Mouse (Mus musculus) liver, embryonic 15.5 days (tissue): ENCODE data around the gene Cckbr. TPM values are rescaled to one million over a fixed set of nuclear protein-coding genes. Genes with fewer than 3 reads are reported as not detected.

Source experiments
- ATAC-seq: fragments of 200-750 bp; cut with Nextera tagmentation; 2 replicates; pipeline ENCODE4 v1.8.0; 2017; ENCODE audit warnings: moderate number of reproducible peaks, mild to moderate bottlenecking, moderate library complexity; ENCODE audit not compliant: insufficient read depth
- H3K27ac ChIP-seq: fragments of 300-500 bp; sonication (generic); replicated peaks from 2 replicates; pipeline ENCODE4 v1.5.1; 2015; ENCODE audit warnings: mild to moderate bottlenecking, inconsistent platforms
- H3K27me3 ChIP-seq: fragments of 300-500 bp; sonication (generic); 2 replicates; pipeline ENCODE4 v1.6.1; 2015; ENCODE audit warnings: mild to moderate bottlenecking, inconsistent platforms
- H3K36me3 ChIP-seq: fragments of 300-500 bp; sonication (generic); replicated peaks from 2 replicates; pipeline ENCODE4 v1.6.1; 2015; ENCODE audit warnings: moderate library complexity, mild to moderate bottlenecking, inconsistent platforms
- H3K4me1 ChIP-seq: fragments of 300-500 bp; sonication (generic); replicated peaks from 2 replicates; pipeline ENCODE4 v1.6.1; 2015; ENCODE audit warnings: inconsistent platforms
- H3K4me2 ChIP-seq: fragments of 300-500 bp; sonication (generic); 2 replicates; pipeline ENCODE4 v1.6.1; 2015; ENCODE audit warnings: moderate library complexity, mild to moderate bottlenecking, inconsistent platforms
- H3K4me3 ChIP-seq: fragments of 300-500 bp; sonication (generic); replicated peaks from 2 replicates; pipeline ENCODE4 v1.5.1; 2015; ENCODE audit warnings: mild to moderate bottlenecking, inconsistent platforms
- H3K9ac ChIP-seq: fragments of 300-500 bp; sonication (generic); 2 replicates; pipeline ENCODE4 v1.6.1; 2015; ENCODE audit warnings: moderate library complexity, mild to moderate bottlenecking, inconsistent platforms
- H3K9me3 ChIP-seq: fragments of 300-500 bp; sonication (generic); replicated peaks from 2 replicates; pipeline ENCODE4 v1.6.1; 2016; ENCODE audit warnings: inconsistent platforms
- WGBS: fragments of 180-500 bp; shearing (Covaris S2); methylation state at CpG from one replicate; pipeline ENCODE4 v1.1.7; 2015; ENCODE audit warnings: mixed read lengths; ENCODE audit not compliant: insufficient replicate concordance; 5-methylcytosine and 5-hydroxymethylcytosine counted together
- polyA plus RNA-seq: library from polyadenylated mRNA; unstranded; fragments of >200 nt; fragmentation: Nextera tagmentation; extraction: Ambion mirVana; gene quantifications from 2 replicates; pipeline ENCODE4 v1.2.1, GENCODE M21; 2015

Cckbr gene
- polyA plus RNA-seq, 1 experiment from 2014 or later = not detected

DNA sequence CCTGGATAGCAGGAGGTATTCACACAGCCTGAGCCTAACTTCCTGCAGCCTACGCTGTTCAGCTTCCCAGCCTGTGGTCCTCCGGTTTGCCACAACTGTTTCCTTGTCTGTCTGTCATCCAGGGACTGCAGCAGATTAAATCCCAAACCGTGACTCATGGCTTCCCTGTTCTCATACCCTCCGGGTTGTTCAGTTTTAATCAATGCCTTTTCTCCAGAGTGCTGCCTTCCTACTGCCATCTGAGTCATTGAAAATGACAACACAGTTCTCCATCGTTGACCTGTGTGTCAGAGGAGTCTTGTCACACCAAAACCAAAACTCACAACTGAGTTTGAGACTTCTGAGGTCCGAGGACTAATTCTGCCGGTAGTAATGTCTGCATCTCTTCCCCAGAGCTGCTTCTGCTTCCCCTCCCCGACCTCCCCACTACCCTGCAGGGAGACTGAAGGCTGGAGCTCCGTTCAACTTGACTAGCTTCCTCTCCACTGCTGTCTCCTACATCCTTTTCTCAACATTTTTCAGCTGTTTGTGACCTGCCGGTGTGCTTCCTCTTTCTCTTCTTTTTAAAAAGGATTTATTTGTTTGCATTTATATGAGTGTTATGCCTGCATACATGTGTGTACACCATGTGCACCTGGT lies 73.4 kb downstream of the Cckbr start:
- Histone ChIP-seq H3K27ac (no peak overlapping the region), H3K4me2 (no peak overlapping the region), H3K27me3 (no peaks in the 10 kb centered on the region), H3K9me3 (no peaks in the 10 kb centered on the region), H3K36me3 (no peaks in the 10 kb centered on the region), H3K9ac (no peak overlapping the region), H3K4me1 (no peaks in the 10 kb centered on the region), H3K4me3 (no peak overlapping the region)
- no peak for ATAC-seq
- WGBS = 16% methylated on average over 10 of the region's 10 CpGs

DNA sequence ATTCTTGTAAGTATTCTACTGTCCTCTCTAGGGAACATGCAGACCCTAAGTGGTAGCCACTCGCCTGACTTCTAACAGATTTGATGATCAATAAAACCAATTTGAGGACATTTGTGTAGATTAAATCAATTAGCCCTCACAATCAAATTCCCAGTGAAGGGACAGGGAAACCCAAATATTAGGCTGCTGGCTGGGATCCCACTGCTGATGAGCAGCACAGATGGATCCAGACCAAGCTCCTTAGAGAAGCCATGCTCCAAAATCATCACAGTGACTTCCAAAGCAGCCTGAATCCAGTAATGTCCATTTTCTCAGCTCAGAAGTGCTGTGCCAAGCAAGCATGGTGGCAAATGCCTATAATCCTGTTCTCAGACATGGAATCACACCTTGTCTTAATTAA lies 74.1 kb downstream of the Cckbr start:
- no peaks in the 10 kb centered on the region for H3K36me3 ChIP-seq
- WGBS = 65% methylated on average over 1 of the region's 1 CpGs

DNA sequence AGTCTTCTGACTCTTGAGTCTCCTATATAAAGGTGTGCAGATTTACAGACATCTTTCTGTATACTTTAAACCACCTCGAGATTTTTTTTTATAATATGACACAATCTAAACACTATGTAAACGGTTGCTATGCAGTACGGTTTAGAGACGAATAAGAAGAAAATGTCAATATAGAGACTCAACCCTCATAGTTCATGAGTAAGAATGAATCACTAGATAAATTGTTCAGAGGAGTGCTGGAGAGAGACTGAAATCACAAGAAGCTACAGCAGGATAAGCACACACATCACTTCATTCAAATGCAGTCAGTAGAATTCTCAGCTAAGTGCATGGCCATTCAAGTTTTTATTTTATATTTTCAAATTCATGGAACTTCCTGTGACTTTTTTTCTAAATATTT lies 76.5 kb downstream of the Cckbr start:
- Histone ChIP-seq H3K9ac (no peak overlapping the region), H3K4me1 (no peaks in the 10 kb centered on the region), H3K9me3 (no peaks in the 10 kb centered on the region), H3K27me3 (no peaks in the 10 kb centered on the region), H3K27ac (no peak overlapping the region), H3K4me2 (no peak overlapping the region), H3K4me3 (no peak overlapping the region), H3K36me3 (no peaks in the 10 kb centered on the region)
- ATAC-seq = no peak
- WGBS = 62% methylated on average over 4 of the region's 4 CpGs

More for the DNA sequence above, 74.1 kb downstream of the Cckbr start:
- Histone ChIP-seq H3K4me2 (no peak overlapping the region), H3K27me3 (no peaks in the 10 kb centered on the region), H3K27ac (no peak overlapping the region), H3K4me1 (no peaks in the 10 kb centered on the region), H3K4me3 (no peak overlapping the region), H3K9ac (no peak overlapping the region), H3K9me3 (no peaks in the 10 kb centered on the region)
- ATAC-seq = no peak

DNA sequence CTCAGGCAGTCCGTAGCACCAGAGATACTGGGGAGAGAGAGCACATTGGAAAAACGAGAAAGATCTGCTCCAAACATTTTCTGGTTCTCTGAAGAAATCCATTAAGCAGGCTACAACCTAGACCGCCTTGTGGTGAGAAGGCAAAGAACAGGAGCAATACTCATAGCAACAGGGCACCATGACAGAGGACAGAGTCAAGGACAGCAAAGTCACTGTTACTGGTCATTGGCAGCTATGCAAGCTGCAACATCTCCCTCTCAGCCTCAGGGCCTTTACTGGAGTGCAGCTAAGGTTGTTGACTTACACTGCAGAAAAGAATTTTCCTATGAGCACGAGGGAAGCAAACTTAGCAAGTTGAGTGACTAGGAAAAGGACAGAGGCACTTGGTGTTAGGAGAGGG lies 81.7 kb downstream of the Cckbr start:
- no peaks in the 10 kb centered on the region for H3K27me3 ChIP-seq
- no peaks in the 10 kb centered on the region for H3K4me1 ChIP-seq
- no peak overlapping the region for H3K27ac ChIP-seq
- no peaks in the 10 kb centered on the region for H3K36me3 ChIP-seq
- H3K4me2 ChIP-seq = no peak overlapping the region
- H3K4me3 ChIP-seq = no peak overlapping the region
- no peaks in the 10 kb centered on the region for H3K9me3 ChIP-seq
- WGBS = 46% methylated on average over 4 of the region's 4 CpGs
- no peak overlapping the region for H3K9ac ChIP-seq
- ATAC-seq = no peak

DNA sequence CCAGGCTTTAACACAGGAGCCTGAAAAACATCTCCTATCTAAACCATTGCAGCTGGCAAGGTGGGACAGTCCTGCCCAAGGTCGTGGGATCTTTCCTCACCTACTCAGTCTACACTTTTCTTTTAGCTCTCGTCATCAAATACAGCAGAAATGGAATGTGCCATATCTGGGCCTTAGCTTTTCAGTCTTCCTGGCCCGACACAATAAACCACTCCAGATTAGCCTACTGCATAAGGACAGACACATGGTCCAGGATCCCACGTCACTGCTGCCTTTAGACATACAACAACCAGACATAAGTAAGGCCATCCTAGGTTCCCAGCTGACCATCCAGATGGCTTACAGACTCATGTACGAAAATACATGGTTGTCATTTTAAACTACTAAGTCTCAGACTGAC lies 84.6 kb downstream of the Cckbr start:
- Histone ChIP-seq H3K27ac (no peak overlapping the region), H3K36me3 (no peaks in the 10 kb centered on the region), H3K27me3 (no peaks in the 10 kb centered on the region), H3K4me3 (no peak overlapping the region), H3K9ac (no peak overlapping the region), H3K9me3 (no peaks in the 10 kb centered on the region), H3K4me1 (no peaks in the 10 kb centered on the region), H3K4me2 (no peak overlapping the region)
- ATAC-seq = no peak
- 50% methylated on average over 5 of the region's 5 CpGs for whole genome bisulfite sequencing

DNA sequence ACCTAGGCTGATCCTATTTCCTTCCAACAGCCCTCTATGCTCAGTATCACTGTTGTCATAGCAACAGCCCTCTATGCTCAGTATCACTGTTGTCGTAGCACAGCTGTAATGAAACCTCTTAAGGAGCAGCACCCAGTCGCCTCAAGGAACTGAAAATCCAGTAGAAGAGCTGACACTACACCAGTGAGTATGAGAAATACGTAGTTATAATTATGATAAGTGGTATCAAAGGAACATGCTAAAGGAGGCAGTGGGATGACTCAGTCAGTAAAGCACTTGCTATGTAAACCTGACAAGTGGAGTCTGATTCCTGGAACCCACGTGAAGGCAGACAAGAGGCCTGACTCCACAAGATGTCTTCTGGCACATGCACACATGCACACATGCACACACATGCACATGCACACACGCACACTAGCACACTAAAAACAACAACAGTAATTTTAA lies 88.3 kb downstream of the Cckbr start:
- no peak for ATAC-seq
- Histone ChIP-seq H3K4me2 (no peak overlapping the region), H3K27me3 (no peaks in the 10 kb centered on the region), H3K9ac (no peak overlapping the region), H3K4me3 (no peak overlapping the region), H3K4me1 (no peaks in the 10 kb centered on the region), H3K27ac (no peak overlapping the region), H3K9me3 (no peaks in the 10 kb centered on the region), H3K36me3 (no peaks in the 10 kb centered on the region)
- 48% methylated on average over 5 of the region's 5 CpGs for whole genome bisulfite sequencing

DNA sequence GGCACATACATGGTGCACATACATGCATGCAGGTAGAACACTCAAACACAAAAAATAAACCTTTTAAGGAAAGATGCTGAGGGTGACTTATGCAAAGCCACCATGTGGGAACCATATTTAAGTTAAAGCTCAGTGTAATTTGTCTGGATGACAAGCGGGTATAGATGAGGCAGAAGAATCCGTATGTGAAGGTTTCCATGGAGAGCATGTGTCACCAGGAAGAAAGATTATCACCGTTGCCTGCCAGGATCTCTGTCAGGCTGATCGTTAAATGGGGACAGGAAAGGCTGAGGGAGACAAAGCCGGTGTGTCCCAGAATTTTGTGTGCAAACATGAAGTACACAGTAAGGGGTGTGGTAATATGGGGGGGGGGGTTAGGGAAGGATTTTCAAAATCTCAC lies 89.0 kb downstream of the Cckbr start:
- Histone ChIP-seq H3K4me3 (no peak overlapping the region), H3K27ac (no peak overlapping the region), H3K4me1 (no peaks in the 10 kb centered on the region), H3K36me3 (no peaks in the 10 kb centered on the region), H3K9me3 (no peaks in the 10 kb centered on the region), H3K9ac (no peak overlapping the region), H3K27me3 (no peaks in the 10 kb centered on the region), H3K4me2 (no peak overlapping the region)
- ATAC-seq = no peak
- 54% methylated on average over 5 of the region's 5 CpGs for WGBS

DNA sequence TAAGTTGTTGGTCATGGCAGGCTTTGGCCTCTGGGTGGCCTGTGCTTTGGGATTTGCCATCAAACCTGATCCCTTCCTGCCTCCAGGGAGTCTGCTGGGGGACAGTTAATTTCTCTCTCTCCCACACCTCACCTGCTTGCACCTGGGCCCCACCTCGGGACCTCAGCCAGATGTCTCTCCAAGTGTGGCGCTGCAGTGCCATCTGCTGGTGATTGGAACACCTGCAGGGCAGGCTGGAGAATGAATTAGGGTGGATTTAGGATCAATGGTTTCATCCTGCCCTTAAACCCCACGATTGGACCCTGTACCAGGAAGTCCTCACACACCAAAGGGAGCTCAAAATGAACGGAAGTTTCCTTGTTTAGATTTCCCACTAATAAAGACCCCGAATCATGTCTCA lies 89.6 kb downstream of the Cckbr start:
- no peak overlapping the region for H3K4me3 ChIP-seq
- ATAC-seq = no peak
- no peak overlapping the region for H3K9ac ChIP-seq
- H3K4me1 ChIP-seq = no peaks in the 10 kb centered on the region
- H3K4me2 ChIP-seq = no peak overlapping the region
- 8% methylated on average over 5 of the region's 5 CpGs for WGBS
- no peaks in the 10 kb centered on the region for H3K27me3 ChIP-seq
- no peaks in the 10 kb centered on the region for H3K36me3 ChIP-seq
- H3K9me3 ChIP-seq = no peaks in the 10 kb centered on the region
- no peak overlapping the region for H3K27ac ChIP-seq

DNA sequence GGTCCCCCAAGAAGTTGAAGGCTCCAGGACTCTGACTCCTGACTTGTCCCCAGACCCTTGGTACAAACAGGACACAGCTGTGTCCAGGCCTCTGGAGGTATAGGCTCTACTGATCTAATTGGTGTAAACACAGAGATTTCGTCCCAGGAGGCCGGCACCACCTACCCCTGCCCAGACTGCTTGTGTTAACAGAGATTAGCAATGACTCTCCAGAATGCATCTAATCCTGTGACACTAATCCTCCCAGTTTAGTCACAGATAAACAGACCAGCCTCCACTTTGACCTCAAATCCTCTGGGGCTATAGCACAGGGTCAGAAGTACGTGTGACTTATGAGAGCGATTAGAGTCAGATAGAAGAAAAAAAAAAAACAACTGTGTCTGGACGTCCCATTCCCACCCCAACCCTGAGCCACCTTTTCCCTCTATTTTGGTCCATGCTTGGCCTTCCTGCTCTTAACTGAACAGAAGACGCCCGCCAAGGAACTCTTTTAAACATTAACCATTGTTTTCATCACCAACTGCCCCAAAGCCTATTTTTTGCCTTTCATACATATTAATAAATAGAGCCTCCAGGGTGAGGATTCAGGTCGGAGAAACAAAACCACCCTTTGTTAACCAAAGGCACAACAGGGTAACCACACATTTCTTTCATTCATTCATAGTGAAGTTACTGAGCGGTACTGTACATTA lies 91.3 kb downstream of the Cckbr start:
- H3K9me3 ChIP-seq = no peaks in the 10 kb centered on the region
- no peak overlapping the region for H3K4me2 ChIP-seq
- 52% methylated on average over 9 of the region's 9 CpGs for WGBS
- H3K36me3 ChIP-seq = no peaks in the 10 kb centered on the region
- H3K9ac ChIP-seq = no peak overlapping the region
- H3K4me1 ChIP-seq = no peaks in the 10 kb centered on the region
- no peak overlapping the region for H3K4me3 ChIP-seq
- no peak overlapping the region for H3K27ac ChIP-seq
- H3K27me3 ChIP-seq = no peaks in the 10 kb centered on the region
- ATAC-seq = no peak

DNA sequence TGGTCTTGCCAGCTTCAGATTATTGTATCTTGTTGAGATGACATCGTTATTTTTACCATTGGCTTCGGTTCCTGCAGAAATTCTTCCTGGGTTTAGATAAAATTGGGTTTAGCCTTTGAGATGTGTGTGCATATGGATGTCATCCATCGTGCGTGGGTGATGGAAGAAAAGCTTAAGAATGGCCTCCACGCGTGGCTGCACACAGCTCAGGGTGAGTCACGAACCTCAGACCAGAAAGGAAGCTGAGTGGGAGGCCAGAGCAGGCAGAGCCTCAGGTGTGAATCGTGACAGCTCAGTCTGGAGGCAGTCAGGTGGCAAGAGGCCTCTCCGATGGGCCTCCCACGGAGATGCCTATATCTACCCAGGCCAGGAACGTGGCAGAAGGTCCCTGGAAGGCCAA lies 93.8 kb downstream of the Cckbr start:
- Histone ChIP-seq H3K9me3 (no peaks in the 10 kb centered on the region), H3K27me3 (no peaks in the 10 kb centered on the region), H3K36me3 (no peaks in the 10 kb centered on the region), H3K9ac (no peak overlapping the region), H3K4me2 (no peak overlapping the region), H3K4me1 (no peaks in the 10 kb centered on the region), H3K4me3 (no peak overlapping the region), H3K27ac (no peak overlapping the region)
- no peak for ATAC-seq
- 57% methylated on average over 11 of the region's 11 CpGs for WGBS

DNA sequence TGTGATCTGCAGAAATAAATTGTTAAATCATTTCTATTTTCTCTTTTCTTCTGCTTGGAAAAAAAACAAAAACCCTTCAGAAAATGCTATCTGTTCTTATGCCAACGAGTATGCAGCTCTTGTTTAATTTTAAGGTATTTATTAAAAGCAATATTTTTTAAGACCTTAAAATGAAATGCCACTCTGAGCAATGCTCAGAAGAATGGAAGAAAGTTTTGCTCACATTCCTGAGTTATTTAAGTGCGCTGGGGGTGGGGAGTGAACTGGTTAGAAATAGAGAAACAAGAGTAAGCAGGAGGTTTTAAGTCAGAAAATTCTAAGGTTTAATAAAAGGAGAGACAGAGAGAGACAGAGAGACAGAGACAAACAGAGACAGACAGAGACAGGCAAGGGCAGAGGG lies 94.2 kb downstream of the Cckbr start:
- Histone ChIP-seq H3K4me2 (no peak overlapping the region), H3K4me1 (no peaks in the 10 kb centered on the region), H3K4me3 (no peak overlapping the region), H3K36me3 (no peaks in the 10 kb centered on the region), H3K9me3 (no peaks in the 10 kb centered on the region), H3K9ac (no peak overlapping the region), H3K27me3 (no peaks in the 10 kb centered on the region), H3K27ac (no peak overlapping the region)
- ATAC-seq = no peak
- 47% methylated on average over 2 of the region's 2 CpGs for WGBS

DNA sequence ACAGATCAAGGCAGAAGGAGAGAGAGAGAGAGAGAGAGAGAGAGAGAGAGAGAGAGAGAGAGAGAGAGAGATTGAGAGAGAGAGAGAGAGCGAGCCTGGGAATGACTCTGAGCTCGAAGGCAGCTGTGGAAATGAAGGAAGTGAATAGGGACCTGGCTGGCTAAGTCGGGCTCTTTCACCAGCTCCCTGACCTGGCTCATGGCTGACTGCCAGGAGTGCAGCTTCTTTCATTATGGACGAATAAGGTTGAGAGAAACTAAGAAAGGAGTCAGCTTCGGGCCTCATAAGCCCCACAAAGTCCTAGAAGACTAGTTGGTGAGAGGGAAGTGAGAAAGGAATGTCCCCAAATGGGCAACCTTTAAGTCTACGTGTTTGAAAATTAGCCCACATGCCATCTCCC lies 94.7 kb downstream of the Cckbr start:
- H3K9ac ChIP-seq = no peak overlapping the region
- no peaks in the 10 kb centered on the region for H3K36me3 ChIP-seq
- H3K4me1 ChIP-seq = no peaks in the 10 kb centered on the region
- no peak overlapping the region for H3K27ac ChIP-seq
- no peaks in the 10 kb centered on the region for H3K9me3 ChIP-seq
- no peaks in the 10 kb centered on the region for H3K27me3 ChIP-seq
- 45% methylated on average over 6 of the region's 6 CpGs for WGBS
- no peak overlapping the region for H3K4me3 ChIP-seq
- no peak overlapping the region for H3K4me2 ChIP-seq
- no peak for ATAC-seq
